Mouse (Mus musculus): Measurements from ENCODE around the gene Mcoln2. TPM values are rescaled to one million over a fixed set of nuclear protein-coding genes. Genes with fewer than 3 reads are reported as not detected.

Gene Mcoln2
- total and polyA plus RNA-seq, 3 experiments = 31.0 to 34.9 (median 32.0) TPM

GRCm38 (mm10) chr3:146205305-146205704, 55.7 kb downstream of the Mcoln2 start:
- H3K4me2 ChIP-seq (ENCODE audit: insufficient read depth, low read depth, poor library complexity, severe bottlenecking) = peak overlapping the region; percentile 18; the same call in 1 of the 2 replicates
- H3K79me2 ChIP-seq (replicated peaks; ENCODE audit: control insufficient read depth, extremely low read depth, insufficient read depth, poor library complexity, severe bottlenecking) = no peaks in the 10 kb centered on the region
- peaks cover 4% of the 10 kb centered on the region for H3K27me3 ChIP-seq (replicated peaks)
- dilution Hi-C loops (cut with MboI; ENCODE audit: extremely low pct_ligation_motif_present, extremely low pct_unique_long_range_greater_than_20kb, low sequenced_read_pairs) (no loop called here), in situ Hi-C loops (cut with MboI; ENCODE audit: low pct_ligation_motif_present, low pct_unique_long_range_greater_than_20kb, low sequenced_read_pairs) (no loop called here)
- TF ChIP-seq HCFC1 (IDR thresholded peaks at IDR 0.05; ENCODE audit: low read depth, low read length) = no peak
- peak; percentile 50; the same call in 1 of the 2 replicates for TF ChIP-seq JUND (conservative IDR thresholded peaks at IDR 0.05; ENCODE audit: low read depth, low read length)
- peak; percentile 63; the same call in 1 of the 2 replicates for TF ChIP-seq JUN (IDR thresholded peaks at IDR 0.05; ENCODE audit: insufficient read depth, low read depth, low read length)
- no peak for TF ChIP-seq SIN3A (IDR thresholded peaks at IDR 0.05; ENCODE audit: low read length)
- no peak overlapping the region for H3K4me3 ChIP-seq (replicated peaks in 1 of 3; ENCODE audit: low read depth in 2 of 3, low read length in 2 of 3, poor library complexity in 1 of 3)
- H3K9me3 ChIP-seq (replicated peaks; ENCODE audit: low read length) = no peaks in the 10 kb centered on the region
- H3K27ac ChIP-seq (ENCODE audit: insufficient read depth, low read depth) = no peak overlapping the region
- H3K9ac ChIP-seq (ENCODE audit: insufficient read depth, low read depth) = no peak overlapping the region
- no peaks in the 10 kb centered on the region for H3K36me3 ChIP-seq (replicated peaks in 1 of 2; ENCODE audit: control insufficient read depth in 1 of 2, insufficient read depth in 1 of 2, low read length in 1 of 2)
- DNase-seq (ENCODE audit: extremely low read depth) = no peak
- peaks cover 2 to 6% of the 10 kb centered on the region in 2 experiments; a peak in 2 of 4 replicates for H3K4me1 ChIP-seq (ENCODE audit: control insufficient read depth in 1 of 2, insufficient read depth in 2 of 2)

DNA sequence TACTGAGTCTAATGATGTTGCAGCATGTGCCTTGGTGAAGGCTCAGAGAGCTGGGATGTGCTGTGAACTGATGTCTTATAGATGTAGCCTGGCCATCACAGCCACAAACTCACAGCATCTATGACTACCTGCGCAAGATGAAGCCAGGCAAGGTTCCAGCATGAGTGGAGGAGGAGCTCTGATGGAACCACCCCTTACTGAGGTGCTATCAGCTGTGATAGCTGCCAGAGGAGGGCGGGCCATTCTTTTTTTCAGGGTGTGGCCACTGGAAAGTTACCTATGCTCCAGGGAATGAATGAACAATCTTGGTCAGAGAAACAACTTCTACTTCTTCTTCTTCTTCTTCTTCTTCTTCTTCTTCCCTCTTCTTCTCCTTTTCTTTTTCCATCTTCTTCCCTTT, 57.0 kb downstream of the Mcoln2 start:
- no peak overlapping the region for H3K4me3 ChIP-seq (replicated peaks in 1 of 3; ENCODE audit: low read depth in 2 of 3, low read length in 2 of 3, poor library complexity in 1 of 3)
- TF ChIP-seq EP300 (IDR thresholded peaks at IDR 0.05; ENCODE audit: low read length) (no peak), JUN (IDR thresholded peaks at IDR 0.05; ENCODE audit: insufficient read depth, low read depth, low read length) (no peak), MAZ (IDR thresholded peaks at IDR 0.05; ENCODE audit: low read depth, low read length) (no peak), E2F4 (IDR thresholded peaks at IDR 0.05; ENCODE audit: insufficient replicate concordance, low read depth, low read length) (no peak), POLR2AphosphoS2 (IDR thresholded peaks at IDR 0.05; ENCODE audit: low read depth, low read length) (no peak), CHD2 (IDR thresholded peaks at IDR 0.05; ENCODE audit: low read length) (no peak), CHD1 (IDR thresholded peaks at IDR 0.05; ENCODE audit: low read depth, low read length) (no peak), IRF4 (IDR thresholded peaks at IDR 0.05; ENCODE audit: low read depth, low read length) (no peak), USF1 (IDR thresholded peaks at IDR 0.05; ENCODE audit: low read depth, low read length) (no peak)

DNA sequence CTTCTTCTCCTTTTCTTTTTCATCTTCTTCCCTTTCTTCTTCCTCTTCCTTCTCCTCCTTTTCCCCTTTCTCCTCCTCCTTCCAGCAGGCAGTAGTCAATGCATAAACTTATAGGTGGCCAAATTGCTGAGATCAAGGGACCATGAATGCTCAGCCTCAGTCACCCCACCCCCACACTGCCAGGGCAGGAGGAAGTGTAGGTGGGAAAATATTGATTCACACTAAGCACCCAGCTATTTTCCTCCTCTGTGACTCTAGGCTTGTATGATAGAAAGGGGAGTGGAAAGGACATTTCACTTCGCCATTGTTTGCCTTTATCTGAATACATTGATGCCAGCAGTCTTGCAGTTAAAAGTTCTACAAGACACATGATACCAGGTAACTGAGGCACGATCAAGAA, 57.8 kb downstream of the Mcoln2 start:
- DNase-seq (ENCODE audit: extremely low read depth) = no peak
- dilution Hi-C loops (cut with MboI; ENCODE audit: extremely low pct_ligation_motif_present, extremely low pct_unique_long_range_greater_than_20kb, low sequenced_read_pairs) = no loop called here

More for the DNA sequence above, 57.0 kb downstream of the Mcoln2 start:
- dilution Hi-C loops (cut with MboI; ENCODE audit: extremely low pct_ligation_motif_present, extremely low pct_unique_long_range_greater_than_20kb, low sequenced_read_pairs) = no loop called here
- H3K36me3 ChIP-seq (replicated peaks in 1 of 2; ENCODE audit: control insufficient read depth in 1 of 2, insufficient read depth in 1 of 2, low read length in 1 of 2) = no peaks in the 10 kb centered on the region
- no peaks in the 10 kb centered on the region for H3K9me3 ChIP-seq (replicated peaks; ENCODE audit: low read length)
- no peak overlapping the region for H3K4me2 ChIP-seq (ENCODE audit: insufficient read depth, low read depth, poor library complexity, severe bottlenecking)
- no peaks in the 10 kb centered on the region for H3K79me2 ChIP-seq (replicated peaks; ENCODE audit: control insufficient read depth, extremely low read depth, insufficient read depth, poor library complexity, severe bottlenecking)
- in situ Hi-C loops (cut with MboI; ENCODE audit: low pct_ligation_motif_present, low pct_unique_long_range_greater_than_20kb, low sequenced_read_pairs) = no loop called here
- H3K27me3 ChIP-seq (replicated peaks) = peaks cover 4% of the 10 kb centered on the region
- H3K27ac ChIP-seq (ENCODE audit: insufficient read depth, low read depth) = no peak overlapping the region
- no peak for DNase-seq (ENCODE audit: extremely low read depth)
- no peak overlapping the region for H3K9ac ChIP-seq (ENCODE audit: insufficient read depth, low read depth)
- H3K4me1 ChIP-seq (ENCODE audit: control insufficient read depth in 1 of 2, insufficient read depth in 2 of 2) = peaks cover 6 to 19% of the 10 kb centered on the region in 2 experiments; a peak in 3 of 4 replicates

More for the DNA sequence above, 57.8 kb downstream of the Mcoln2 start:
- in situ Hi-C loops (cut with MboI; ENCODE audit: low pct_ligation_motif_present, low pct_unique_long_range_greater_than_20kb, low sequenced_read_pairs) = no loop called here
- H3K4me3 ChIP-seq (replicated peaks in 1 of 3; ENCODE audit: low read depth in 2 of 3, low read length in 2 of 3, poor library complexity in 1 of 3) = no peak overlapping the region
- peaks cover 9 to 27% of the 10 kb centered on the region in 2 experiments for H3K4me1 ChIP-seq (ENCODE audit: control insufficient read depth in 1 of 2, insufficient read depth in 2 of 2)
- H3K9ac ChIP-seq (ENCODE audit: insufficient read depth, low read depth) = no peak overlapping the region
- no peaks in the 10 kb centered on the region for H3K9me3 ChIP-seq (replicated peaks; ENCODE audit: low read length)
- no peaks in the 10 kb centered on the region for H3K79me2 ChIP-seq (replicated peaks; ENCODE audit: control insufficient read depth, extremely low read depth, insufficient read depth, poor library complexity, severe bottlenecking)
- no peaks in the 10 kb centered on the region for H3K36me3 ChIP-seq (replicated peaks in 1 of 2; ENCODE audit: control insufficient read depth in 1 of 2, insufficient read depth in 1 of 2, low read length in 1 of 2)
- no peak overlapping the region for H3K27ac ChIP-seq (ENCODE audit: insufficient read depth, low read depth)
- TF ChIP-seq ZMIZ1 (IDR thresholded peaks at IDR 0.05; ENCODE audit: low read depth, low read length) (no peak), MYC (IDR thresholded peaks at IDR 0.05; ENCODE audit: low read depth, low read length) (no peak), ETS1 (conservative IDR thresholded peaks at IDR 0.05; ENCODE audit: low read depth, low read length) (no peak), RCOR1 (conservative IDR thresholded peaks at IDR 0.05; ENCODE audit: low read depth, low read length) (no peak), MAX (IDR thresholded peaks at IDR 0.05; ENCODE audit: low read length) (no peak), ZNF384 (IDR thresholded peaks at IDR 0.05; ENCODE audit: low read depth, low read length) (no peak), MXI1 (IDR thresholded peaks at IDR 0.05; ENCODE audit: low read depth, low read length) (no peak), NELFE (IDR thresholded peaks at IDR 0.05; ENCODE audit: low read depth, low read length) (no peak), MAFK (IDR thresholded peaks at IDR 0.05; ENCODE audit: insufficient replicate concordance, low read length) (no peak), CHD2 (IDR thresholded peaks at IDR 0.05; ENCODE audit: low read length) (no peak), USF1 (IDR thresholded peaks at IDR 0.05; ENCODE audit: low read depth, low read length) (no peak), POLR2A (IDR thresholded peaks at IDR 0.05; ENCODE audit: low read depth, low read length) (no peak)
- H3K4me2 ChIP-seq (ENCODE audit: insufficient read depth, low read depth, poor library complexity, severe bottlenecking) = no peak overlapping the region
- H3K27me3 ChIP-seq (replicated peaks) = peaks cover 4% of the 10 kb centered on the region
